Mouse (Mus musculus) cerebellum, postnatal 14 days (tissue): ENCODE results near the gene Dhrs7b.
A peak's percentile ranks its signal among the peaks of the same experiment; 100 is the strongest.

Experiments used
- DNase-seq, 2 experiments: peaks; one replicate each; pipeline ENCODE4 v3.0.0; 2021; ENCODE audit warnings: mixed read lengths in 2 of 2

The Dhrs7b gene

GRCm38 (mm10) chr11:60902001-60902400, 71.6 kb downstream of the Dhrs7b start:
- DNase-seq: no peak

GRCm38 (mm10) chr11:60902486-60902885, 72.1 kb downstream of the Dhrs7b start:
- DNase-seq: no peak

DNA sequence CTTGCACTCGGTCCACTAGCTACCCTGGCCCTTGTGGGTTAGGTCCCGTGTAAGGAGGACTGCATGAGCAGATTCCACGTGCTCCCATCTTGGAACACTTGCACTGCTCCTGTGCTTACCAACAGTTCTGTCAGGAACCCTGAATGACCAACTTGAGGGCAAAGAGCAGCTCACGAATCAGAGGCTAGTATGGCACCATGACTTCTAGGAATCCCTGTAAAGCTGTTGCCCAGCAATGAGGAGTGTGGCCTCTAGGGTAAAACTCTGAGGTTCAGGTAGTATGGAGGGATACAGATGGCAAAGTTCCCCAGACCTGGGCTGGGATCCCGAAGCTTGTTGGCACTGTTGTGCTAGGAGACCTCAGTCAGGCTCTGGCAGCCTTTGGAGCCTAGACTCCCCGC, 73.2 kb downstream of the Dhrs7b start:
- DNase-seq: peak in 1 of 2 experiments; percentile 52

DNA sequence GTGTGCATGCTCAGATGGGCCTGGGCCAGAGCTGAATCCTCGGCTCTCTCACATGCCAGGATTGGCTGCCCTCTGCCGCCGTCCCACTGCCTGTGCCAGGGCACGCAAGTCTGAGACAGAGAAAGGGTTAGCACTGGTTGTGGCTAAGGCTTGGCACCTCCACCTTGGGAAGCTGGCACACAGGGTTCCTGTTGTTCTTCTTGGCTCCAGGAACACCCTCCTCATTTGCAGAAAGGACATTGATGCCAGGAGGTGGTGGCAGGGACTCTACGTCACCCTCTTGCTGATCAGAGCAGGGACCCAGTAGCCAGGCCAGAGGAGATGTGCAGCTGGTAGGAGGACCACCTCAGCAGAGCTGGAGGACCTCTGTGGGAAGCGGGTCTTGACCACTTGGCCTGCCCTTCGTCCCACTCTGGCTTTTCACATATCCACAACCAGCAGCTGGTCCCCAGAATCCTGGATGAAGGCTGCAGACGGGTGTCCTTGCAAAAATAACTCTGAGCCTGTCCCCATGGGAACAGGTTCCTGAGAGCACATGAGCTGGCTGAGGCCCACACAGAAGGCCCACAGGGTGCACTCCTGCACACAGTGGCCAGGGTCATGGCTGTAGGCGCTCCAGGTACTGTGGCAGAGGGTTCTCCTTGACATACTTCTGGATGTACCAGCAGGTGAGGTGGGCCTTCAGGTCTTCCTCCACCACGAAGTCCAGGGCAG, 75.1 kb downstream of the Dhrs7b start:
- DNase-seq: peak; percentile 58 to 59

- DNase-seq: no peak
Observed at GRCm38 (mm10) chr11:60906449-60906848, 76.0 kb downstream of the Dhrs7b start.

DNA sequence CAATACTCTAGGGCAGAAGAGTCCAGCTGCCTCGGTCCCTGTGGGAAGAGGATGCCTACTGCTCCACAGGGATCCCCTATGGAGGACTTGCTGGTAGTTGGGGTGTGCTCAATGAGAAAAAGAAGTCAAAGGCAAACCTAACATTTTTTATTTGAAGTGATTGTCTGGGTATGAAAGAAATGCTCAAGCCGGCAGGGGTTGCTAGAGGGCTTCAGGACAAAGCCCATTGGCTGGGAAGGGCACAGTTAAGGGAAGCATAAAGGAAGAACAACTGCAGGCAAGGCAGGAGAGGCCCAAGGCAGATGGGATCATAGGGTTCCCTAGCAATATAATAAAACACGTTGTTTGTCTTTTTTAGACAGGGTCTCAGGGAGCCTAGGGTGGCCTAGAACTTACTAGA, 77.6 kb downstream of the Dhrs7b start:
- DNase-seq: no peak

GRCm38 (mm10) chr11:60909626-60910025, 79.2 kb downstream of the Dhrs7b start:
- no peak for DNase-seq
